Mouse (Mus musculus) lung, postnatal 0 days (tissue): ENCODE results near the gene Tyms.

ENCODE experiments used
- CTCF ChIP-seq: IDR thresholded peaks from 2 replicates; pipeline ENCODE4 v1.5.1; 2016; ENCODE audit warnings: antibody characterized with exemption, mild to moderate bottlenecking
- EP300 ChIP-seq: IDR thresholded peaks from 2 replicates; pipeline ENCODE4 v1.6.1; 2016; ENCODE audit warnings: antibody characterized with exemption, mild to moderate bottlenecking, control low read depth

- TF ChIP-seq CTCF (no peak), EP300 (no peak)
Measured at GRCm38 (mm10) chr5:30103340-30103739, 29.9 kb upstream of the Tyms start.
